Mouse (Mus musculus) retina, embryonic 14.5 days (tissue): ENCODE measurements at regions not wholly inside any gene's neighbourhood (a gene's known extent, or its start where the extent isn't known, plus 50 kb on each side); places are given as distances from the start of the nearest gene placed in this dataset.

Experiments
- DNase-seq: peaks from one replicate; pipeline ENCODE4 v3.0.0-alpha.2; 2015; ENCODE audit warnings: low spot score

GRCm38 (mm10) chr19:15052642-15053239 is 454.9 kb upstream of the Tle4 start:
- DNase-seq: peak; percentile 20

GRCm38 (mm10) chr19:15047896-15048295 is 450.0 kb upstream of the Tle4 start:
- no peak for DNase-seq

- peak; percentile 76 for DNase-seq
Observed at GRCm38 (mm10) chr19:15047306-15047868, 449.5 kb upstream of the Tle4 start.

GRCm38 (mm10) chr19:15035554-15035953 is 437.7 kb upstream of the Tle4 start:
- peak; percentile 87 for DNase-seq

GRCm38 (mm10) chr19:15033921-15034320 is 436.1 kb upstream of the Tle4 start:
- peak; percentile 31 for DNase-seq

GRCm38 (mm10) chr19:15033396-15033795 is 435.5 kb upstream of the Tle4 start:
- DNase-seq: no peak

GRCm38 (mm10) chr19:15032297-15032947 is 434.6 kb upstream of the Tle4 start:
- DNase-seq: no peak

- DNase-seq: no peak
Observed at GRCm38 (mm10) chr19:15031483-15031882, 433.6 kb upstream of the Tle4 start.

GRCm38 (mm10) chr19:15003596-15003995 is 405.7 kb upstream of the Tle4 start:
- DNase-seq: no peak

- no peak for DNase-seq
Observed at GRCm38 (mm10) chr19:14993344-14993743, 395.5 kb upstream of the Tle4 start.

- no peak for DNase-seq
Observed at GRCm38 (mm10) chr19:14970161-14970560, 372.3 kb upstream of the Tle4 start.

- DNase-seq: no peak
Observed at GRCm38 (mm10) chr19:14968283-14968682, 370.4 kb upstream of the Tle4 start.

- no peak for DNase-seq
Observed at GRCm38 (mm10) chr19:14957727-14958126, 359.9 kb upstream of the Tle4 start.

GRCm38 (mm10) chr19:14957154-14957553 is 359.3 kb upstream of the Tle4 start:
- DNase-seq: no peak

GRCm38 (mm10) chr19:14956392-14956791 is 358.5 kb upstream of the Tle4 start:
- peak; percentile 63 for DNase-seq

- DNase-seq: peak; percentile 8
Observed at GRCm38 (mm10) chr19:14955969-14956368, 358.1 kb upstream of the Tle4 start.

- DNase-seq: no peak
Observed at GRCm38 (mm10) chr19:14940207-14940952, 342.5 kb upstream of the Tle4 start.

GRCm38 (mm10) chr19:14922238-14922637 is 324.4 kb upstream of the Tle4 start:
- no peak for DNase-seq

- DNase-seq: peak; percentile 81
Observed at GRCm38 (mm10) chr19:14911056-14911850, 313.4 kb upstream of the Tle4 start.

GRCm38 (mm10) chr19:14894875-14895274 is 297.0 kb upstream of the Tle4 start:
- no peak for DNase-seq

- DNase-seq: peak; percentile 60
Observed at GRCm38 (mm10) chr19:14892390-14892758, 294.5 kb upstream of the Tle4 start.
